Mouse (Mus musculus) right cerebral cortex, postnatal 14 days (tissue): ENCODE results near the gene Papolb.
A peak's percentile ranks its signal among the peaks of the same experiment; 100 is the strongest.

Experiments used
- DNase-seq: peaks from one replicate; pipeline ENCODE4 v3.0.0; 2022

Gene Papolb

DNA sequence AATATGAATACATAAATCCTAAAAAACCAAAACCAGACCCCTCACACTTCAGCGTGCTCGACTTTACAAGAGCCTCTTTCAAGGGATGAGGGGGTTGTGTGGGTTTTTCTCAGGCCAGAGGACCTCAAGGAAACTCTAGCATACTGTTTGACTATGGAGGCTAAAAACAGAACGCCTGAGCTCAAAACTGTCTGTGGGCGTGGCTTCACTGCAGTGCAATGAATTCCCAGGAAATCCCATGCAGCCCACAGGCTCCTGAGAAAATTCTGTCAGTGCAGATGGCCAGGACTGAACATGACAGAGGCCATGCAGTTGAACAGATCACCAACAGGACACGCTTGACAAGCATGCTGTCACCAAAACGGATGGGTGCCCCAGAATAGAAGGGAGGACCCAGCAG, 10.9 kb downstream of the Papolb start:
- no peak for DNase-seq

GRCm38 (mm10) chr5:142512112-142512511, 17.8 kb downstream of the Papolb start:
- no peak for DNase-seq

GRCm38 (mm10) chr5:142510061-142510414, 19.8 kb downstream of the Papolb start:
- DNase-seq: no peak

GRCm38 (mm10) chr5:142509141-142510060, 20.5 kb downstream of the Papolb start:
- DNase-seq: no peak

- no peak for DNase-seq
These were observed 24.0 kb downstream of the Papolb start for GRCm38 (mm10) chr5:142505695-142506423.

- DNase-seq: no peak
These were observed 25.7 kb downstream of the Papolb start for GRCm38 (mm10) chr5:142504175-142504574.

DNA sequence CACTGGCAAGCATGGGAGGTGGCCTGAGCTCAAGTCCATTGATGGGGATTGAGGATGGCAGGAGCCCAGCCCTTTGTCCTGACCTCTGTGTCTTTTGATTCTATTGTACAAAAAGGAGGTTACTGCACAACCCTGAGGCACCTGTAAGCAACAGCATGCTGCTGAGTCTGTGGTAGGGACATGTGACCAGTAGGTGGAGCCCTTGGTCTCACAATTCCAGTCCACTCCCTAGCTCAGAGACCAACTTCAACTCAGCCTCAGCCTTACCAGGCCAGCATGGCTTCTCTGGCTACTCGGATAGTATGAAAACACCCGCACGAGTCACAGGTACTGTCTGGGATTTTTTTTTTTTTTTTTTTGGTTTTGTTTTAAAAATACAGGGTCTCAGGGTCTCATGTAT, 27.5 kb downstream of the Papolb start:
- DNase-seq: peak; percentile 68

DNA sequence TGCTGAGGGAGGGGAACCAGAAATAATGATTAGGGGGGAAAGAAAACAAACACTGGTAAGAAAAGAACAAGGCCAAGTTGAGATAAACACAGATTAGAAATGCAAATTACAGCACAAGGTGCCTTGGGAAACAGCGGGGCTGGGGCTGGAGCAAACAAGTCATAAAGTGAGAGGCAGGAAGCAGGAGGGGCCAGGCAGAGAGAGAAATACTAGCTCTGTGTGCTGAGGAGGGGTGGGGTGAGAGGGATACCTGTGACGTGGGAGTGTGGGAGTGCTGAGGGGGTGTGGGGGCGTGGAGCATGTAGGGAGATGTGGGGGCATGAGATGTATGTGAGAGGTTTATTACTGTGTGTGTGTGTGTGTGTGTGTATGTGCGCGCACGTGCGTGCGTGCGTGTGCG, 29.0 kb downstream of the Papolb start:
- no peak for DNase-seq

DNA sequence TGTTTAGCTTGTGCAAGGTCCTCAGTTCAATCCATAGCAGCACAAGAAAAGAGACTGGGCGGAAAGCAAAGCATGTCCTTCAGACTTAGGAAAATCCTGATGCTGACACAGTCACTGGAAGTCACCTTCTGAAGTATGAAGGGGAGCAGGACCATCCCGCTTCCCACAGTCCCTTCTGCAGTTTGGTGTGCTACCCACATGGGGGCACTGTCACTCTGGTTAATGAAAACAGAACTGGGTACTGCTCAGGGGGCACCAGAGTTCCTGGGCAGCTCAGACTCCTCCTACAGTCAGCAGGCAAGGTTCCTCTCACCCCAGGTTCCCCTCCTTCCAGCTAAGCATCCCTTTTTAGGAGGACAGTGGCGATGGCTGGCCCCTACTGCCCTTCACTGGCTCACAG, 30.9 kb downstream of the Papolb start:
- peak; percentile 47 for DNase-seq

- DNase-seq: no peak
These were observed 34.4 kb downstream of the Papolb start for GRCm38 (mm10) chr5:142495321-142496096.

GRCm38 (mm10) chr5:142493307-142493706, 36.6 kb downstream of the Papolb start:
- no peak for DNase-seq

DNA sequence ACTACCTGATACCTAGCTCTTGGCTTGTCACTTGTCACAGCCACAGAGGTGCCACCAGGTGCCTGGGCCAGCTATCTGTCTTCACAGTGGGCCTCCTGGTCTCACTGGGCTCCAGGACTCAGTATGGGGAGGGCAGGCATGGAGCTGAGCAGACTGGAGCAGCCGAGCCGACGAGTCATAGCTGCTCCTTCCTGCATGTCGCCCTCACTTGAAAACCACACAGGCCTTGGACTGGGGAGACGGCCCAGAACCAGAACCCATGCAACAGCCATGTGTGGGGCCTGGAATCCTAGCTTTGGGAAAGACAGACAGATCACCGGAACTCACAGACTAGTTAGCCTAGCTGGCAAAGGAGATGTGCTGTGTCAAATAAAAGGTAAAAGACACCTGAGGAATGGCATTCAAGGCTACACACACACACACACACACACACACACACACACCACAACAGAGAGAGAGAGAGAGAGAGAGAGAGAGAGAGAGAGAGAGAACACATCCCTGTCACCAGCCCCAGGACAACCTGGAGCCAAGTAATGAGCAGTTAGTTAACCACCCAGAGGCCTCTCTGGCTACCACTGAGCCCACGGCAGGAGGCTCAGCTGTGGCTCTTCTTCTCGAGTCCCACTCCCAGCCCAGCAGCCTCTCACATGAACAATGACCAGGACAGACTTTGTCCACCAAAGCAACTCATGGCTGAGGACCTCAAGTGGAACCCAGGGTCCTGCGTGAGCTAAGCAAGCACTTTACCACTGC, 39.7 kb downstream of the Papolb start:
- no peak for DNase-seq

GRCm38 (mm10) chr5:142486654-142487053, 43.2 kb downstream of the Papolb start:
- no peak for DNase-seq

DNA sequence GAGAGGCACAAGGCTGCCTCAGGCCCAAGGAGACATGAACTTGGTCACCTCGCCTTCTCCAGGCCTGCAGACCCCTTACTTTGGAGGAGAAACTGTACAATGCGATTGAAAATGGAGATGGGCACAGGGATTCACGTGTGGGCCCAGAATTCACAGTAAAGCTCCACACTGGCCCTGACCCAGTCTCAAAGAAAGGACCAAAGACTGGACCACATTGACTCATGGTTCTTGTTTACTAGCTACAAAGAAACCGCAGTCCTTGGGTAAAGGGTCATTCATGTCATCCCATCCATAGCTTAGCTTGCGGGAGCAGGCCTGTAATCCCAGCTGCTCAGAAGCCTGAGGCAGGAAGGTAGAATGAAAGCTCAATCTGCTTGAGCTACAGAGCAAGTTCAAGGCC, 46.3 kb downstream of the Papolb start:
- no peak for DNase-seq

DNA sequence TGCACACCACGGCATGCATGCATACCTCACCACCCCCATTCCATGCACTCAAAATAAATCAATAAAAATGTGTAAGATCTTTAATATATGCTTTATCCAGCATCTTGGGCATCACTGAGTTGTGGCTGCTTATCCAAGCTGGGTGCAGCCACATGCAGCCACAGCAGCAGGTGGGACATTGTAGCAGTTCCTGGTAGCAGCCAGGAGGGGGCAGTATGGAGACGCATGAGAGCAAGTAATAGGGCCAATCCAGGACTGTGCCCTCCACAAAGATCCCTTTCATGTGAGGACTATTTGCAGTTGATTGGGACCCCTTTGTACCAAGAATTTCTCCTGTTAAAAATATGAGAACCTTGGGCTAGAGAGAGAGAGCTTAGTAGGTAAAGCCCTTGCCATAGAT, 47.4 kb downstream of the Papolb start:
- no peak for DNase-seq

DNA sequence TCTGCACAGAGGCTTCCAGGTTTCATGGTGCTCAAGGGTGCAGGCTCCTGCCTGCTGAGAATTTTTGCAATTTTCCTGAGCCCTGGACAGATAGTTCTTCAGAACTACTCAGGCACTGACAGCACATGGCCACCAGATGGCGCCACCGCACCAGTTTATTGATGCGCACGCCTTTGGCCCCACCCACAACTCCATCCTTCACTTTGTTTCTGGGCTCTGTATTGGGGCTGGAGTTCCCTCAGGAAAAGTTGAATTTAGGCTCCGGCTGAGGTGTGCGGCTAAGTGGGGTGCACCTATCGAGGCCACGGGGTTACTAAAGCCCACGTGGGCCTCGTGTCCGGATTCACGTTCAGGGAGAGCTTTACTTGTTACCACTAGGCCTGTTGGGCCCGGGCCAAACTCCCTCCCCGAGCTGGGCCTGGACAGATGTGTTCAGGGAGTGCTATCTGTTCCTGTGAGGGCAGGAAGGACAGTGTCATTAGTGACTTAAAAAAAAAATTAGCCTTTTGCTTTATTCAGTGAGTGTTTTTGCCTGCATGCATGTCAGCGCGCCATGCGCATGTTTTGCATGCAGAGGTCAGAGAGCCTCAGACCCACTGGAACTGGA, 50.9 kb downstream of the Papolb start:
- DNase-seq: peak; percentile 92

- DNase-seq: no peak
These were observed 51.8 kb downstream of the Papolb start for GRCm38 (mm10) chr5:142477866-142478615.

GRCm38 (mm10) chr5:142477346-142477745, 52.5 kb downstream of the Papolb start:
- DNase-seq: peak; percentile 41
